Mouse (Mus musculus) urinary bladder, postnatal 36 days (tissue): ENCODE data around the gene Igbp1.

Experiments
- DNase-seq, 2 experiments: peaks; one replicate each; pipeline ENCODE4 v3.0.0; 2022; ENCODE audit warnings: low spot score in 2 of 2, mixed read lengths in 1 of 2

Igbp1 gene

GRCm38 (mm10) chrX:100494068-100494978, at the start of gene Igbp1:
Gene Igbp1, plus strand, starts transcription at chrX:100494291.
- peak; percentile 58 to 78 for DNase-seq

GRCm38 (mm10) chrX:100468047-100468446, 26.0 kb upstream of the Igbp1 start:
- DNase-seq = no peak

DNA sequence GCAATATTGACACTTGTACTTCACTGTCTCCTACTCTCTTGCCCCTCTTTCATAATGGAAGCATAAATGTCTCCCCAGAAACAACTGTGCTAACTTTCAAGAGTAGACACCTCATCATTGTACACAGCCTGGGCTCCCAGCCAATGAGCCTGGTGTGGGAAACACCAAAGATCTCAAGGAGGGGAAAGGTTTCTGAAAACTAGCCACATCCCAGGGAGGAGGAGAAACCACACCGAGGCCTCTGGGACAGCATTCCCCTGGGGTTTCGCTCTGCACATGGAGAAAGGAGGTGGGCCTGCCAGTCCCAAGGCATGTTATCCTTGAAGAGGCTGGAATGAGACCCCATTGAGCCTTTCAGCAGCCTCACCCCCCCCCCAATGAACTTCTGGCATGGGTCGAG, 24.0 kb upstream of the Igbp1 start:
- peak in 1 of 2 experiments; percentile 5 for DNase-seq

DNA sequence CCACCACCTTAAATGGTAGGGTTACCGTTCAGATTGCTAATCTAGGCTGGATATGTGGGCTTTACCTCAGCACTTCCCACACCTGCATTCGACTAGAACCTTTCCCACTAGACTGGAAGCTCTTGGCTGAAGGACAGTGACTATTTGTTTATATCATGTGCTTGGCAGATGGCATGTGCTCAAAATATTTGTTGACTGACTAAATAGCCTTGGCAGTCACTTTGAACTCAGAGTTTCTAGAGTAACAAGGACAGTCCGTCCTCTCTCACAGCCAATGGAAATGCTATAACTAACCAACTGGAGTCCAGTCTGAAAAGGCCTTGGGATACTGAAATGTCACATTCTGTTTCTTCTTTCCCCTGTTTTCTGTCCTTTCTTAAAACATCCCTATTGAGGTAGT, 22.6 kb upstream of the Igbp1 start:
- DNase-seq = no peak

DNA sequence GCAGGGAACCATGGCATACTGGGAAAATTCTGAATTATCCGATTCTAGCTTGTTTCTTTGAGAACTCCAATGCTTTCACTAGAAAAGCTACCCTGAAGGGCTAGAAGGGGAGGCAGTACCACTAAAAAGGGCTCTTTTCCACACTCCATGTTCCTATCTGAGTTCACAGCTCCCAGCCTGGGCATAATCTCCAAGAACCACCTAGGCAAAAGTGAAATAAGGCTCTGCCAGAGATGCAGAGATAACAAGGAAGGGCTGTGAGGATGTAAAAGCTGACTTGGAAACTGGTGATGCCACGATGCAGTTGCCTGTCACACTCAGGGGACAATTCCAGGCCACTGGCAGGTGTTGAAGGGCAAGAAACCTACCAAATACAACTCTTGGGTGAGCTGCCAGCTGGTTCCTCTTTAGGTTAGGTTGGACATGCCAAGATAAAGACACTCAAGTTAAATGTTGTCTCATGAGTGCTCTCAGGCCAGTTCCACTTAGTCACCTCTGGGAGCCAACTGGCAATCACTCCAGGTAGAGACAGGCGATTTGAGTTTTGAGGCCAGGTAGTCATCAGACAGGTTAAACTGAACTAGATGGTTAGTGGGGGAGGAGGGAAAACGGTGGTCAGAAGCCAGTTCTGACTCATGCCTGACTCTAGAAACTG, 18.4 kb upstream of the Igbp1 start:
- DNase-seq = no peak

- DNase-seq = peak; percentile 37 to 69
These were observed 13.8 kb upstream of the Igbp1 start for GRCm38 (mm10) chrX:100480317-100480716.

- DNase-seq = no peak
These were observed 507 bp upstream of the Igbp1 start for GRCm38 (mm10) chrX:100493500-100494067.

GRCm38 (mm10) chrX:100504175-100504851, 10.2 kb downstream of the Igbp1 start:
- DNase-seq = no peak

GRCm38 (mm10) chrX:100508164-100508563, 14.1 kb downstream of the Igbp1 start:
- no peak for DNase-seq

GRCm38 (mm10) chrX:100509921-100510320, 15.8 kb downstream of the Igbp1 start:
- DNase-seq = no peak

GRCm38 (mm10) chrX:100516683-100517082, 22.6 kb downstream of the Igbp1 start:
- DNase-seq = no peak

DNA sequence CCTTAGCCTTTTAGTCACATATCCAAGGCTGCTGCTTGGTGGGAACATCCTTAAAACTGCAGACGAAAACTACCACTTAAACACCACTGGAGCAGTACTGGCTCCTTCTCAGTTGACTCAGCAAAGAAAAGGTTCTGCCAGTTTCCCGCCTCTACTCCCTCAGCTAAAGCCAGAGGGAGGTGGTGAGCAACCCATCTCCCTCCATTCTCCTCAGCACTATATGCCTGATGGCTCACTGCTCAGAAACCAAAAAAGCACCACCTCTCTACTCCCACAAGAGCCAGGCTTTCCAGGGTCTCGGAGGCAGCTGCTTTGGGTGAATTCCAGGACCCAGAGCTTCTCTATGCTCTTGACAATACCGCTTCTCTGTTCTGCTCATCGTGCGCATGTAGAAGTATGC, 23.5 kb downstream of the Igbp1 start:
- no peak for DNase-seq

DNA sequence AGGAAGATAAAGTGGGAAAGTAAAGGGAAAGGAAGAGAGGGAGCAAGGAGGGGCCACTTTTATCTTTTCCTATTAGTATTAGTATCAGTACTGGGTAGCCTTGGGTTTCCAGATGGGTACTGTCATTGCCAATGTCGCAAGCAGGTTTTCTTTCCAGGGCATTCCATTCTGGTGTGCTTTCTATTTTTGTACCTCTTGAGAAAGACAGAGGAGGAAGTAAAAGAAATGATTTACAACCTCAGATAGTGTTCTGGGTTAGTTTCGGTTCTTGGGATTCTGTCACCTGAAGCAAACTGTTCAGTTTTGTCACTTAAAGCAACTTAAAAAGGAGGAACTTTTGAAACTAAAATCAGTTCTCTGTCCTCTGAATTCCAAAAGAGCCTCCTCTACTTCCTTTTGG, 24.4 kb downstream of the Igbp1 start:
- no peak for DNase-seq

- no peak for DNase-seq
These were observed 30.4 kb downstream of the Igbp1 start, which contains the start of gene Dgat2l6 for GRCm38 (mm10) chrX:100524471-100524870. Gene Dgat2l6, plus strand, starts transcription at chrX:100524838.

DNA sequence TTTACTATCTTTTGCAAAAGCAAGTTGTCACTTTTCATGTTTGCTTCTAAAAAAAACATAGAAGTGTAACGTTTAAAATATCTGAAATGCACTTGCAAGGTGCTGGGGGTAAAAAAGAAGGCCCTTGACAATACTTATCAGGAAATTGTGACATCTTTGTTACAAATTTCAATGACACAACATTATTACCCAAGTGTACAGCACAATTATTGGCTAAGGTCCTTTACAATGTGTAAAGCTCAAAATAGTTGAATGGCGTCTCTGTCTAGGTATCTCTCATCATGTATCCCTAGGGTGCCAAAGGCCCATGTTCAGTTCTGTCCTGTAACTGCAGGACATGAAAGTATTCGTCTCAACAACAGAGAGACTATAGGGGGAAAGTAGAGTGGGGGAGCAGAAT, 61.9 kb downstream of the Igbp1 start:
- DNase-seq = no peak

- DNase-seq = no peak
These were observed 71.6 kb downstream of the Igbp1 start for GRCm38 (mm10) chrX:100565696-100566095.
